Mouse (Mus musculus) heart, embryonic 11.5 days (tissue): ENCODE results near the gene Vwa7. TPM values are rescaled to one million over a fixed set of nuclear protein-coding genes. Genes with fewer than 3 reads are reported as not detected.

Experiments used
- ATAC-seq: fragments of 200-750 bp; cut with Nextera tagmentation; replicated peaks from 2 replicates; pipeline ENCODE4 v1.8.0; 2017; ENCODE audit warnings: moderate library complexity; ENCODE audit not compliant: insufficient number of reproducible peaks, low FRiP score, low TSS enrichment
- H3K27ac ChIP-seq: fragments of 300-500 bp; sonication (generic); 2 replicates; pipeline ENCODE4 v1.5.1; 2014; ENCODE audit warnings: mild to moderate bottlenecking, low read depth, low read length
- H3K27me3 ChIP-seq: fragments of 300-500 bp; sonication (generic); 2 replicates; pipeline ENCODE4 v1.6.1; 2014; ENCODE audit warnings: mild to moderate bottlenecking, low read length, mixed read lengths; ENCODE audit not compliant: control insufficient read depth, insufficient read depth
- H3K36me3 ChIP-seq: fragments of 300-500 bp; sonication (generic); 2 replicates; pipeline ENCODE4 v1.6.1; 2014; ENCODE audit warnings: mild to moderate bottlenecking, low read length, moderate library complexity, mixed read lengths; ENCODE audit not compliant: control insufficient read depth, insufficient read depth
- H3K4me1 ChIP-seq: fragments of 300-500 bp; sonication (generic); 2 replicates; pipeline ENCODE4 v1.6.1; 2014; ENCODE audit warnings: low read length; ENCODE audit not compliant: control insufficient read depth, insufficient read depth
- H3K4me2 ChIP-seq: fragments of 300-500 bp; sonication (generic); 2 replicates; pipeline ENCODE4 v1.6.1; 2014; ENCODE audit warnings: mild to moderate bottlenecking, moderate library complexity
- H3K4me3 ChIP-seq: fragments of 300-500 bp; sonication (generic); 2 replicates; pipeline ENCODE4 v1.5.1; 2014; ENCODE audit warnings: low read depth, low read length
- H3K9ac ChIP-seq: fragments of 300-500 bp; sonication (generic); 2 replicates; pipeline ENCODE4 v1.6.1; 2014; ENCODE audit warnings: mild to moderate bottlenecking, low read depth, low read length, moderate library complexity
- H3K9me3 ChIP-seq: fragments of 300-500 bp; sonication (generic); replicated peaks from 2 replicates; pipeline ENCODE4 v1.6.1; 2016; ENCODE audit warnings: low read length; ENCODE audit not compliant: control insufficient read depth
- WGBS: fragments of 180-500 bp; shearing (Covaris S2); extraction: QIAGEN DNeasy Blood & Tissue Kit; methylation state at CpG from one replicate; pipeline ENCODE4 v1.1.7; 2014; ENCODE audit not compliant: insufficient replicate concordance; 5-methylcytosine and 5-hydroxymethylcytosine counted together
- polyA plus RNA-seq: library from polyadenylated mRNA; unstranded; fragments of >200 nt; fragmentation: Nextera tagmentation; extraction: Ambion mirVana; gene quantifications from 2 replicates; pipeline ENCODE4 v1.2.1, GENCODE M21; 2014

The Vwa7 gene
- polyA plus RNA-seq, 1 experiment from 2014 or later: 0.20 TPM

DNA sequence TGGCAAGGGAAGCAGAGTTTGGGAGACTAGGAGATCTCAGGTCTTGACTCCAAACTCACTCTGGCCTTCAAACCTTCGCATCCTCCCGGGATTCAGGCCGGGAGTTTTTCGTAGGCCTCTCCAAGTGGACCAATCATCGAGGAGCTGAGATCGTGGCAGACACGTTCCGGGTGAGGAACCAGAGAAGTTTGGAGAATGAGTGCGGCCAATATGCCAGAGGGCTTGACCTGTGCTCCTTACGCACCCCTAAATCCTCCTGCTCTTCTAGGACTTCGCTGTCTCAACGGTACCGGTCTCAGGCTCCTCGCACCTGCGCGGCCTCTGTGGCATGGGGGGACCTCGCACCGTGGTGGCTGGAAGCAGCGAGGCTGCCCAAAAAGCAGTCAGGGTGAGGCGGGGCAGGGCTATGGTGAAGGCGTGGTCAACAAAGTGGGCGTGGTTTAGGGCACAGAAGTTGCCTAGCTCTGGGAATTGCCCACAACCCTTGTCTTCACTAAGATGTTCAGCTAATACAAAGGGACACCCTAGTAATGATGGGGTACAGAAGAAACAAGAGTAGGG is 44.4 kb downstream of the Vwa7 start:
- Histone ChIP-seq H3K4me2 (peak overlapping the region; percentile 77), H3K9ac (0 out of 2 replicates have a peak overlapping the region, but pooled peaks have one; percentile 94), H3K36me3 (peaks cover 26% of the 10 kb centered on the region), H3K9me3 (no peaks in the 10 kb centered on the region), H3K27me3 (peaks cover 26% of the 10 kb centered on the region), H3K4me1 (peaks cover 27% of the 10 kb centered on the region), H3K27ac (no peak overlapping the region), H3K4me3 (peak overlapping the region; percentile 77)
- 62% methylated on average over 22 of the region's 22 CpGs for WGBS
- ATAC-seq: no peak

DNA sequence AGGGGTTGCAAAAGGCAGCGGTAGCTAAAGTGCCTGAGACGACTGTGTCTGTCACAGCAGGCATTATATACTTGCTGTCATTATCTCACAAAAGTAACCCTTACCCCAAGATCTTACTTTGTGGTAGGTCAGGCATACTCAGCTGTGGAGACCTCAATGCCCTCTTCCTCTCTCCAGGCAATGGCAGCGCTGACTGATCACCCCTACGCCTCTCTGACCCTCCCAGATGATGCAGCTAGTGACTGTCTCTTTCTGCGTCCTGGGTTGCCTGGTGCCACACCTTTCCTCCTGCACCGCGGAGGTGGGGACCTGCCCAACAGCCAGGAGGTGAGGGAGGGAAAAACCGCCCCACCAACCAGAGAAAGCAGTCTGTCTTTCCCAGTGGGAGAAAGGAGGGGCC is 44.9 kb downstream of the Vwa7 start:
- WGBS: 78% methylated on average over 8 of the region's 8 CpGs

DNA sequence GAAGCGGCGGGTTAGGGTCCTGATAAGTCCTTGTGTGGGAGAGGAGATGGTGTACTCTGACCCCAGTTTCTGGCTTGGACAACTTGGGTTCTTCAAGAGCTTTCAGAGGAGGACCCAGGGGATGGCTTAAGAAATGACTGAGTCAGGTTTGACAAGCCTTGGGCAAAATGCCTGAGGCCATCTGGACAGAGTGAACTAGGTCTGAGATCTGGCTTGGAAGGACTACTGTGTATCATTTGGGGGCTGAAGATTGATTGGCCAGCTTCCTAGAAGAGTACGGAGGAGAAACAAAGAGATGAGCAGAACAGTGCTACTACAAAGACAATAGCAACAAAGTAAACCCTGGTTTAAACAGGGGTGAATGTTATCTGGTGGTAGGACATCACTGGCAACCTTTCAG is 47.1 kb downstream of the Vwa7 start:
- WGBS: 83% methylated on average over 3 of the region's 3 CpGs
- no peaks in the 10 kb centered on the region for H3K9me3 ChIP-seq
- H3K27me3 ChIP-seq: peaks cover 50% of the 10 kb centered on the region
- peaks cover 24% of the 10 kb centered on the region for H3K4me1 ChIP-seq
- no peak overlapping the region for H3K4me3 ChIP-seq
- no peak for ATAC-seq
- no peak overlapping the region for H3K27ac ChIP-seq
- H3K9ac ChIP-seq: no peak overlapping the region
- H3K36me3 ChIP-seq: peaks cover 13% of the 10 kb centered on the region
- H3K4me2 ChIP-seq: no peak overlapping the region

More for the DNA sequence above, 44.9 kb downstream of the Vwa7 start:
- Histone ChIP-seq H3K27me3 (peaks cover 31% of the 10 kb centered on the region), H3K9me3 (no peaks in the 10 kb centered on the region), H3K9ac (no peak overlapping the region), H3K4me2 (no peak overlapping the region; the same call in 1 of the 2 replicates), H3K36me3 (peaks cover 22% of the 10 kb centered on the region), H3K4me3 (no peak overlapping the region), H3K27ac (no peak overlapping the region), H3K4me1 (peaks cover 27% of the 10 kb centered on the region)
- no peak for ATAC-seq

DNA sequence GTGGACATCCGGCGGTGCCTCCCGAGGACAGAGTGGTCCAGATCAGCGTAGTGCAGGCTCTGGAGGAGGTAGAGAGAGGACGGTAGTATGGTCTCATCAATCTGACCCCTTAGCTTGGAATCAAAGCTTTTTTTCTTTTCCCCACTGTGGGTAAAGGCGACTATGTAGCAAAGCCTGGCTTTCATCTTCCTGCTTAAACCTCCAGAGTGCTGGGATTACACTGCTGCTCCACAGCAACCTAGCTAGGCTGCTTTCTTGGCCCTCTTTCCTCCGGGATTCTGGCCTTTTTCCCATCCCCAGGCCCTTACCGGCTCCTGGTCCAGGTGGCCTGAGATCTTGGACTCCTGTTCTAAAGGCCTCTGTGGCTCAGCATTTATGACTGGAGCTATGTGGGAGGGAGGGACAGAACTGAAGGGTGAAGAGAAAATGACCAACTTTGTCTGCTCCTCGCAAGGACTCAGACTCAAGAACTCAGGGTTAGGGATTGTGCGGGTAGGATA is 48.0 kb downstream of the Vwa7 start:
- Histone ChIP-seq H3K9ac (no peak overlapping the region), H3K36me3 (peaks cover 13% of the 10 kb centered on the region), H3K4me2 (peak overlapping the region; percentile 66), H3K27ac (no peak overlapping the region), H3K4me1 (peaks cover 20% of the 10 kb centered on the region), H3K27me3 (peaks cover 50% of the 10 kb centered on the region), H3K9me3 (no peaks in the 10 kb centered on the region), H3K4me3 (peak overlapping the region; percentile 38; the same call in 1 of the 2 replicates)
- no peak for ATAC-seq
- WGBS: 32% methylated on average over 10 of the region's 10 CpGs

DNA sequence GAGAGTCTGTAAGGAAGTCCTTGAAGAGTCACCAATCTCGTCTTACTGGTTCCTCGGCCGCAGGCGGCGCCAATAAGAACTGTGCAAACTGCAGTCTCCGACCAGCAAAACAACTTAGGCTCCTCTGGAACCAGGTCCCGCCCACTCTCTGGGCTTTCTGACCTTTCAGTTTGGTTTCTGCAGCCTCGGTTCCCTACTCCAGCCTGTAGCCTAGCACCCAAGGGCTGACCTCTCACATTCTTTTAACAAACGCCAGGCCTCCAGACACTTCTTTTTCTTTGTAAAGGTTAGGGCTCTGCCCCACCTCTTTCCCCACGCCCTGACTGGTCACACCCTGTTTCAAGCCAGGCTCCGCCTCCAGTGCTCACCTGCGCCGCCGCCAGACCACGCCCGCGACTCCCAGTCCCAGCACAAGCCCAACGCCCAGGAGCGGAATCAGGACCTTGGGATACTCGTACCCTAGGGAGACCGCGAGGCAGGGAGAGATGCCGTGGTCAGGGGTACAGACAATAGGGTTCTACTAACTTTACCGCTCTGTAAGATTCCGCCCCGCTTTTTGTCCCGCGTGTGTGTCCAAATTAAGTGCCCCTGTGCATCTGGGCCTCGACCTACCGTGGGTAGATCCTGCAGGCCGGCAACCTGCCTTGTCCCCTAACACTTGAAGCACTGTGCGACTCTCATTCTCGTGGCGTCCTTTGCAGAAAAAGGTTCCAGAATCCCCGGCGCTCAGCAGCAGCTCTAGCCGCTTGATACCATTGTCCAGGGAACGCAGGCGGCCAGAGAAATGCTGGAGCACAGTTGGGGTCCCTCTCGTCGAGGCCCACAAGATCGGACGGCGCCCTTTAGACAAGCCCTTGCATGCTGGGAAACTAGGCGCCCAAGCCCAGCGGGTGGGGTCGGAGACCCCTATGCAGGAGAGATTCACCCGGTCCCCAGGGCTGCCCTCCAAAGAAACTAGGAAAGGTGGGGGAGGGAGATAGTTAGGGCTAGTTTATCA is 48.9 kb downstream of the Vwa7 start, which contains the start of gene Ly6g6c:
Gene Ly6g6c (plus strand): TSS at position 438 of the 997 bp plus-strand sequence.
- no peak within 1 kb of the TSS for H3K27ac ChIP-seq

GRCm38 (mm10) chr17:35066084-35066483 is 49.7 kb downstream of the Vwa7 start, which contains the start of gene Mpig6b:
Gene Mpig6b (minus strand): TSS chr17:35066184.
- Histone ChIP-seq H3K36me3 (peaks cover 9% of the 10 kb centered on the region), H3K4me1 (peaks cover 14% of the 10 kb centered on the region), H3K27ac (no peak within 1 kb of the TSS), H3K4me2 (peak within 1 kb of the TSS; percentile 66), H3K27me3 (peaks cover 50% of the 10 kb centered on the region), H3K9me3 (no peaks in the 10 kb centered on the region), H3K4me3 (peak within 1 kb of the TSS; percentile 38), H3K9ac (peak within 1 kb of the TSS; percentile 52; the same call in 1 of the 2 replicates)
- no peak for ATAC-seq
- 36% methylated on average over 10 of the region's 10 CpGs for WGBS

More for the DNA sequence above, 48.9 kb downstream of the Vwa7 start, which contains the start of gene Ly6g6c:
- Histone ChIP-seq H3K4me1 (peaks cover 16% of the 10 kb centered on the region), H3K4me2 (peak within 1 kb of the TSS; percentile 66), H3K9me3 (no peaks in the 10 kb centered on the region), H3K36me3 (peaks cover 13% of the 10 kb centered on the region), H3K27me3 (peaks cover 50% of the 10 kb centered on the region), H3K4me3 (peak within 1 kb of the TSS; percentile 38), H3K9ac (peak within 1 kb of the TSS; percentile 52; the same call in 1 of the 2 replicates)
- 1% methylated on average over 48 of the region's 48 CpGs for WGBS
- ATAC-seq: no peak; the same call in 1 of the 2 replicates

- no peak overlapping the region for H3K27ac ChIP-seq
- WGBS: 73% methylated on average over 17 of the region's 17 CpGs
- H3K4me1 ChIP-seq: peaks cover 14% of the 10 kb centered on the region
- no peak overlapping the region for H3K4me2 ChIP-seq
- no peaks in the 10 kb centered on the region for H3K9me3 ChIP-seq
- H3K9ac ChIP-seq: no peak overlapping the region
- H3K36me3 ChIP-seq: no peaks in the 10 kb centered on the region
- H3K4me3 ChIP-seq: no peak overlapping the region
- no peak for ATAC-seq
- peaks cover 45% of the 10 kb centered on the region for H3K27me3 ChIP-seq
Observed at GRCm38 (mm10) chr17:35068213-35068914, 52.0 kb downstream of the Vwa7 start.
